In genomic region chr2:174793181-174793580, GRCm38 (mm10) we compare ENCODE assay signal across 19 mouse cellular contexts. TPM values are rescaled to one million over a fixed set of nuclear protein-coding genes. Genes with fewer than 3 reads are reported as not detected.
"Had no signal": no experiment of that assay in that cellular context is flagged by ENCODE, and none has a peak within 500 bp of the region (broad histone marks: within the 10 kb centered on the region; RNA-seq: fewer than 3 reads in every experiment).

No protein-coding gene starts in this region.

- H3K27me3 ChIP-seq: midbrain, embryonic 12.5 days; neural tube, embryonic 12.5 days had no signal

- H3K4me2 ChIP-seq: lung, embryonic 14.5 days; midbrain, embryonic 12.5 days; neural tube, embryonic 12.5 days had no signal

- H3K4me3 ChIP-seq: midbrain, embryonic 10.5 days; midbrain, embryonic 12.5 days; neural tube, embryonic 12.5 days had no signal

- H3K9me3 ChIP-seq: midbrain, embryonic 10.5 days; midbrain, embryonic 12.5 days; neural tube, embryonic 12.5 days had no signal

- H3K36me3 ChIP-seq: midbrain, embryonic 10.5 days; midbrain, embryonic 12.5 days; neural tube, embryonic 12.5 days had no signal

- H3K9ac ChIP-seq: lung, embryonic 14.5 days; midbrain, embryonic 12.5 days; neural tube, embryonic 12.5 days had no signal

- H3K4me1 ChIP-seq: midbrain, embryonic 10.5 days; midbrain, embryonic 12.5 days; neural tube, embryonic 12.5 days had no signal

- H3K27ac ChIP-seq: midbrain, embryonic 10.5 days; midbrain, embryonic 12.5 days; neural tube, embryonic 12.5 days had no signal

- DNase-seq: lung, adult 18-20 months; lung, postnatal 10 days; lung, postnatal 4 days; midbrain, embryonic 14.5 days; retina, postnatal 1 day; right cerebral cortex, adult 18-20 months; right cerebral cortex, postnatal 25 days; right cerebral cortex, postnatal 4 days; spleen, adult 18-20 months; thymus, adult 18-20 months; thymus, postnatal 14 days; thymus, postnatal 36 days had no signal

RNA-seq across cellular contexts. Expression of gene Edn3, which starts 32.8 kb away (rescaled TPM):
- total RNA-seq: megakaryocyte, adult 5-6 weeks; megakaryocyte-erythroid progenitor cell, adult 5-6 weeks; monocyte, adult 5-6 weeks had no signal
